Mouse (Mus musculus) liver, embryonic 13.5 days (tissue): ENCODE data around the gene Mbd4. TPM values are rescaled to one million over a fixed set of nuclear protein-coding genes. Genes with fewer than 3 reads are reported as not detected.

Source experiments
- ATAC-seq: fragments of 200-750 bp; cut with Nextera tagmentation; 2 replicates; pipeline ENCODE4 v1.8.0; 2017; ENCODE audit warnings: low read depth, mild to moderate bottlenecking, moderate number of reproducible peaks, moderate library complexity
- DNase-seq: peaks from one replicate; pipeline ENCODE4 v3.0.0; 2022
- H3K27ac ChIP-seq: fragments of 300-500 bp; sonication (generic); 2 replicates; pipeline ENCODE4 v1.5.1; 2015; ENCODE audit warnings: moderate library complexity, mild to moderate bottlenecking, inconsistent platforms
- H3K27me3 ChIP-seq: fragments of 300-500 bp; sonication (generic); 2 replicates; pipeline ENCODE4 v1.6.1; 2015; ENCODE audit warnings: mild to moderate bottlenecking, inconsistent platforms
- H3K36me3 ChIP-seq: fragments of 300-500 bp; sonication (generic); 2 replicates; pipeline ENCODE4 v1.6.1; 2015; ENCODE audit warnings: mild to moderate bottlenecking, inconsistent platforms
- H3K4me1 ChIP-seq: fragments of 300-500 bp; sonication (generic); replicated peaks from 2 replicates; pipeline ENCODE4 v1.6.1; 2015; ENCODE audit warnings: inconsistent platforms
- H3K4me2 ChIP-seq: fragments of 300-500 bp; sonication (generic); 2 replicates; pipeline ENCODE4 v1.6.1; 2015; ENCODE audit warnings: inconsistent platforms, mild to moderate bottlenecking, moderate library complexity
- H3K4me3 ChIP-seq: fragments of 300-500 bp; sonication (generic); replicated peaks from 2 replicates; pipeline ENCODE4 v1.5.1; 2015; ENCODE audit warnings: mild to moderate bottlenecking, inconsistent platforms
- H3K9ac ChIP-seq: fragments of 300-500 bp; sonication (generic); 2 replicates; pipeline ENCODE4 v1.6.1; 2015; ENCODE audit warnings: mild to moderate bottlenecking, inconsistent platforms
- H3K9me3 ChIP-seq: fragments of 300-500 bp; sonication (generic); replicated peaks from 2 replicates; pipeline ENCODE4 v1.6.1; 2016; ENCODE audit warnings: inconsistent platforms
- WGBS: fragments of 180-500 bp; shearing (Covaris S2); methylation state at CpG from one replicate; pipeline ENCODE4 v1.1.7; 2015; ENCODE audit not compliant: insufficient replicate concordance; 5-methylcytosine and 5-hydroxymethylcytosine counted together
- polyA plus RNA-seq: library from polyadenylated mRNA; unstranded; fragments of >200 nt; fragmentation: Nextera tagmentation; extraction: Ambion mirVana; gene quantifications from 2 replicates; pipeline ENCODE4 v1.2.1, GENCODE M21; 2015

Mbd4 gene
- polyA plus RNA-seq: 9.9 and 12.1 TPM in 2 replicates

- Histone ChIP-seq H3K27me3 (no peaks in the 10 kb centered on the region), H3K4me1 (peaks cover 32% of the 10 kb centered on the region), H3K4me3 (peak within 1 kb of the TSS; percentile 69), H3K36me3 (peaks cover 22% of the 10 kb centered on the region), H3K9me3 (no peaks in the 10 kb centered on the region), H3K9ac (peak within 1 kb of the TSS; percentile 75), H3K27ac (peak within 1 kb of the TSS; percentile 93), H3K4me2 (peak within 1 kb of the TSS; percentile 77)
- DNase-seq: peak; percentile 99
- peak; percentile 99 for ATAC-seq
- under 1% methylated on average over 51 of the region's 51 CpGs for WGBS
Observed at GRCm38 (mm10) chr6:115853091-115853813, at the start of gene Mbd4, which contains the start of gene Ift122. TSS of gene Mbd4 (minus strand) at chr6:115853371. TSS of gene Ift122 (plus strand) at chr6:115853470.

- Histone ChIP-seq H3K4me1 (peaks cover 16% of the 10 kb centered on the region), H3K9me3 (no peaks in the 10 kb centered on the region), H3K27me3 (no peaks in the 10 kb centered on the region), H3K4me3 (no peak overlapping the region), H3K27ac (no peak overlapping the region), H3K4me2 (no peak overlapping the region), H3K36me3 (no peaks in the 10 kb centered on the region), H3K9ac (no peak overlapping the region)
- DNase-seq (no peak), ATAC-seq (no peak)
- WGBS: 62% methylated on average over 3 of the region's 3 CpGs
Observed at GRCm38 (mm10) chr6:115902545-115902944, 49.4 kb upstream of the Mbd4 start.

GRCm38 (mm10) chr6:115901489-115901931 is 48.3 kb upstream of the Mbd4 start:
- Histone ChIP-seq H3K9me3 (no peaks in the 10 kb centered on the region), H3K9ac (no peak overlapping the region), H3K4me1 (peaks cover 11% of the 10 kb centered on the region), H3K4me3 (no peak overlapping the region), H3K27me3 (no peaks in the 10 kb centered on the region), H3K36me3 (no peaks in the 10 kb centered on the region), H3K27ac (no peak overlapping the region), H3K4me2 (no peak overlapping the region)
- WGBS: 69% methylated on average over 8 of the region's 8 CpGs
- DNase-seq (no peak), ATAC-seq (no peak)

GRCm38 (mm10) chr6:115901062-115901461 is 47.9 kb upstream of the Mbd4 start:
- no peaks in the 10 kb centered on the region for H3K36me3 ChIP-seq
- no peaks in the 10 kb centered on the region for H3K9me3 ChIP-seq
- H3K9ac ChIP-seq: no peak overlapping the region
- WGBS: 6% methylated on average over 3 of the region's 3 CpGs
- no peak overlapping the region for H3K4me2 ChIP-seq
- DNase-seq (no peak), ATAC-seq (no peak)
- no peak overlapping the region for H3K4me3 ChIP-seq
- H3K4me1 ChIP-seq: peaks cover 7% of the 10 kb centered on the region
- no peak overlapping the region for H3K27ac ChIP-seq
- H3K27me3 ChIP-seq: no peaks in the 10 kb centered on the region

- H3K9me3 ChIP-seq: no peaks in the 10 kb centered on the region
- WGBS: 57% methylated on average over 7 of the region's 7 CpGs
- no peak overlapping the region for H3K4me3 ChIP-seq
- no peak overlapping the region for H3K27ac ChIP-seq
- no peak overlapping the region for H3K9ac ChIP-seq
- DNase-seq (no peak), ATAC-seq (no peak)
- H3K36me3 ChIP-seq: no peaks in the 10 kb centered on the region
- H3K4me2 ChIP-seq: no peak overlapping the region
- 0 out of 2 replicates have a peak, but pooled peaks cover 2% of the 10 kb centered on the region for H3K4me1 ChIP-seq
- H3K27me3 ChIP-seq: no peaks in the 10 kb centered on the region
Observed at GRCm38 (mm10) chr6:115897926-115898520, 44.9 kb upstream of the Mbd4 start.

GRCm38 (mm10) chr6:115897117-115897516 is 43.9 kb upstream of the Mbd4 start:
- H3K27me3 ChIP-seq: no peaks in the 10 kb centered on the region
- H3K4me3 ChIP-seq: no peak overlapping the region
- H3K4me1 ChIP-seq: 0 out of 2 replicates have a peak, but pooled peaks cover 2% of the 10 kb centered on the region
- no peak overlapping the region for H3K27ac ChIP-seq
- no peak overlapping the region for H3K4me2 ChIP-seq
- DNase-seq (no peak), ATAC-seq (no peak)
- WGBS: 39% methylated on average over 4 of the region's 4 CpGs
- no peaks in the 10 kb centered on the region for H3K36me3 ChIP-seq
- H3K9ac ChIP-seq: no peak overlapping the region
- H3K9me3 ChIP-seq: no peaks in the 10 kb centered on the region

GRCm38 (mm10) chr6:115896346-115896745 is 43.2 kb upstream of the Mbd4 start:
- H3K27me3 ChIP-seq: no peaks in the 10 kb centered on the region
- DNase-seq (no peak), ATAC-seq (no peak)
- no peak overlapping the region for H3K4me3 ChIP-seq
- no peaks in the 10 kb centered on the region for H3K36me3 ChIP-seq
- no peak overlapping the region for H3K27ac ChIP-seq
- no peaks in the 10 kb centered on the region for H3K9me3 ChIP-seq
- no peak overlapping the region for H3K4me2 ChIP-seq
- H3K4me1 ChIP-seq: 0 out of 2 replicates have a peak, but pooled peaks cover 2% of the 10 kb centered on the region
- 67% methylated on average over 1 of the region's 1 CpGs for WGBS
- H3K9ac ChIP-seq: no peak overlapping the region

- Histone ChIP-seq H3K36me3 (no peaks in the 10 kb centered on the region), H3K4me1 (0 out of 2 replicates have a peak, but pooled peaks cover 1% of the 10 kb centered on the region), H3K27me3 (no peaks in the 10 kb centered on the region), H3K9ac (no peak overlapping the region), H3K4me3 (no peak overlapping the region), H3K4me2 (no peak overlapping the region), H3K27ac (no peak overlapping the region), H3K9me3 (no peaks in the 10 kb centered on the region)
- ATAC-seq (no peak), DNase-seq (no peak)
- WGBS: 48% methylated on average over 3 of the region's 3 CpGs
Observed at GRCm38 (mm10) chr6:115892363-115892762, 39.2 kb upstream of the Mbd4 start.

- DNase-seq: no peak
- Histone ChIP-seq H3K4me2 (no peak overlapping the region), H3K36me3 (no peaks in the 10 kb centered on the region), H3K4me3 (no peak overlapping the region), H3K9me3 (no peaks in the 10 kb centered on the region), H3K27me3 (no peaks in the 10 kb centered on the region), H3K4me1 (0 out of 2 replicates have a peak, but pooled peaks cover 5% of the 10 kb centered on the region), H3K9ac (no peak overlapping the region), H3K27ac (no peak overlapping the region; the same call in 1 of the 2 replicates)
- WGBS: 71% methylated on average over 8 of the region's 8 CpGs
- ATAC-seq: no peak
Observed at GRCm38 (mm10) chr6:115891497-115892061, 38.4 kb upstream of the Mbd4 start.

- no peak overlapping the region for H3K9ac ChIP-seq
- H3K27me3 ChIP-seq: no peaks in the 10 kb centered on the region
- H3K4me3 ChIP-seq: no peak overlapping the region
- WGBS: 83% methylated on average over 6 of the region's 6 CpGs
- no peak overlapping the region for H3K4me2 ChIP-seq
- no peaks in the 10 kb centered on the region for H3K9me3 ChIP-seq
- 0 out of 2 replicates have a peak, but pooled peaks cover 7% of the 10 kb centered on the region for H3K4me1 ChIP-seq
- DNase-seq (no peak), ATAC-seq (no peak)
- H3K36me3 ChIP-seq: no peaks in the 10 kb centered on the region
- H3K27ac ChIP-seq: no peak overlapping the region
Observed at GRCm38 (mm10) chr6:115891061-115891460, 37.9 kb upstream of the Mbd4 start.

GRCm38 (mm10) chr6:115890601-115891000 is 37.4 kb upstream of the Mbd4 start:
- no peaks in the 10 kb centered on the region for H3K27me3 ChIP-seq
- WGBS: 64% methylated on average over 8 of the region's 8 CpGs
- no peak for ATAC-seq

More at GRCm38 (mm10) chr6:115890601-115891000, 37.4 kb upstream of the Mbd4 start:
- Histone ChIP-seq H3K9ac (no peak overlapping the region), H3K9me3 (no peaks in the 10 kb centered on the region), H3K27ac (no peak overlapping the region), H3K4me1 (0 out of 2 replicates have a peak, but pooled peaks cover 7% of the 10 kb centered on the region), H3K4me3 (no peak overlapping the region), H3K36me3 (no peaks in the 10 kb centered on the region), H3K4me2 (no peak overlapping the region)
- no peak for DNase-seq
